Mouse (Mus musculus) bone marrow, adult 2 months (tissue): ENCODE data around the gene Ybey. TPM values are rescaled to one million over a fixed set of nuclear protein-coding genes. Genes with fewer than 3 reads are reported as not detected.

Experiments
- H3K27ac ChIP-seq: fragments of 200-500 bp; 2 replicates; pipeline ENCODE4 v1.5.1; 2012; ENCODE audit warnings: low read depth, mild to moderate bottlenecking, control low read depth, inconsistent platforms, low read length; ENCODE audit not compliant: control insufficient read depth, poor library complexity, insufficient read depth
- H3K4me1 ChIP-seq: fragments of 200-500 bp; 2 replicates; pipeline ENCODE4 v1.6.1; 2011; ENCODE audit warnings: low read length; ENCODE audit not compliant: control insufficient read depth, insufficient read depth
- H3K4me3 ChIP-seq: fragments of 200-500 bp; replicated peaks from 2 replicates; pipeline ENCODE3; 2011; ENCODE audit warnings: mild to moderate bottlenecking, low read depth, low read length, control low read depth; ENCODE audit not compliant: control insufficient read depth
- CTCF ChIP-seq: fragments of 200-500 bp; IDR thresholded peaks from 2 replicates; pipeline ENCODE4 v1.5.1; 2011; ENCODE audit warnings: low read length, control low read depth; ENCODE audit not compliant: control insufficient read depth, insufficient read depth
- POLR2A ChIP-seq: fragments of 200-500 bp; IDR thresholded peaks from 2 replicates; pipeline ENCODE4 v1.6.1; 2011; ENCODE audit warnings: low read depth, mild to moderate bottlenecking, control low read depth, low read length, borderline replicate concordance; ENCODE audit not compliant: control insufficient read depth
- WGBS: fragments of 180-500 bp; shearing (Covaris S2); methylation state at CpG from one replicate; pipeline ENCODE4 v1.1.7; 2018; 5-methylcytosine and 5-hydroxymethylcytosine counted together
- polyA plus RNA-seq: library from polyadenylated mRNA; stranded (reverse); fragments of >200 nt; gene quantifications from 2 replicates; pipeline ENCODE4 v1.2.4, GENCODE M21; 2011; ENCODE audit warnings: low replicate concordance; ENCODE audit not compliant: missing spikeins, insufficient read depth, insufficient read length

Gene Ybey
- polyA plus RNA-seq: 1.5 and 4.2 TPM in 2 replicates

DNA sequence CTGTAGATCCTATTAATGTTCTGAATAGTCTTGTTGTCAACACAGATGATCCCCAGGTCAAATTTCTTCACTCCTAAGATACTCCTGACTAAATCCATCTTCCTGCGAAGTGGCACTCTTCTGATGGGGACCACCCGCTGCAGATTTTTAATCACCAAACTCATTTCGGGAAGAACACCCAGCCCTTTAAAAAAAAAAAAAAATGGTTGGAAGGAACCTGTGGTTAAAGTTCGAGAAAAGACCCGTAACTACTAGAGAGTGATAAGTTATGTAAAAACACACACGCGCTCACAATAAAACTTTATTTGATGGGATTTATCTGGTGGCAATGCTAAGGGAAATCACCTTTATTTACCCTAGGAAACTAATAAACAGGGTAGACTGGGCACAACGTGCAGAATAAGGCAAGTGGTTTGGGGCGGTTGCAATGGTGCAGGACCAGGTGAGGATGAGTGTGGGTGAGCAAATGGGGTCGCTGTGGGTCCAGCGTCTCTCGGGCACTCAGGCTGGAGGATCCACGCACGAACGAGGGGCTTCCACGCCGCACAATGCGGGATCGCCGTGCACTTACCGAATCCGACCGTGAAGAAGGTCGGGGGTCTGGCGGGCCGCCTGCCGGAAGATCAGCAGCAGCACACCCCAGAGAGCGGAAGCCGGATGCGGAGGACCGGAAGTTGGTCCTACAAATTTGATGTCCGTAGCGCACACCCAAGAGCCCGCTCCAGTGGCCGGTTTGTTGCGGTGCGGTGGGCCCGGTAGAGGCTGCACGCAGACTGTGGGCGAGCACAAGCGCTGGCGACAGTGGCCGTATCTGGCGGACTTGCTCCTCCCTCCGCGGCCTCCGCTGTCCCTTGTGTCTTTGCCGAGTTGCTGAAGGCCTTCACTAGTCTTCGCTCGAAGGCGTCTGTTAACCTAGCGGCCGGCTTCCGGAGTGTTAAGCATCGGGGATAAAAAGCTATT is at the start of gene Ybey, which contains the start of gene Mcm3ap:
Gene Ybey (minus strand): TSS at position 912 of the 960 bp plus-strand sequence.
Gene Mcm3ap (plus strand): TSS at position 725 of the 960 bp plus-strand sequence.
- WGBS: 1% methylated on average over 55 of the region's 55 CpGs
- TF ChIP-seq POLR2A: peak; percentile 71; the same call in 1 of the 2 replicates
- TF ChIP-seq CTCF: no peak
- no peaks in the 10 kb centered on the region for H3K4me1 ChIP-seq
- H3K27ac ChIP-seq: peak within 1 kb of the TSS; percentile 94
- peak within 1 kb of the TSS; percentile 97 for H3K4me3 ChIP-seq

GRCm38 (mm10) chr10:76512965-76513583 is 44.2 kb upstream of the Ybey start:
- no peak overlapping the region for H3K27ac ChIP-seq
- 46% methylated on average over 5 of the region's 5 CpGs for WGBS
- no peaks in the 10 kb centered on the region for H3K4me1 ChIP-seq
- TF ChIP-seq POLR2A: no peak
- peak; percentile 94 for TF ChIP-seq CTCF
- H3K4me3 ChIP-seq: no peak overlapping the region

GRCm38 (mm10) chr10:76505865-76506264 is 37.0 kb upstream of the Ybey start:
- Histone ChIP-seq H3K4me3 (no peak overlapping the region), H3K27ac (no peak overlapping the region), H3K4me1 (no peaks in the 10 kb centered on the region)
- TF ChIP-seq POLR2A (no peak), CTCF (no peak)
- 81% methylated on average over 7 of the region's 7 CpGs for WGBS

- H3K4me3 ChIP-seq: no peak overlapping the region
- H3K4me1 ChIP-seq: no peaks in the 10 kb centered on the region
- no peak overlapping the region for H3K27ac ChIP-seq
- 87% methylated on average over 11 of the region's 11 CpGs for WGBS
- no peak for TF ChIP-seq POLR2A
- no peak for TF ChIP-seq CTCF
Observed at GRCm38 (mm10) chr10:76504271-76504943, 35.5 kb upstream of the Ybey start.

- TF ChIP-seq CTCF (no peak), POLR2A (no peak)
- Histone ChIP-seq H3K4me1 (no peaks in the 10 kb centered on the region), H3K4me3 (no peak overlapping the region), H3K27ac (no peak overlapping the region)
- WGBS: 93% methylated on average over 4 of the region's 4 CpGs
Observed at GRCm38 (mm10) chr10:76497522-76497921, 28.6 kb upstream of the Ybey start.

GRCm38 (mm10) chr10:76496366-76496765 is 27.5 kb upstream of the Ybey start:
- 77% methylated on average over 7 of the region's 7 CpGs for WGBS

GRCm38 (mm10) chr10:76495501-76495900 is 26.6 kb upstream of the Ybey start:
- H3K27ac ChIP-seq: no peak overlapping the region
- TF ChIP-seq POLR2A (no peak), CTCF (no peak)
- WGBS: 77% methylated on average over 6 of the region's 6 CpGs
- no peak overlapping the region for H3K4me3 ChIP-seq
- no peaks in the 10 kb centered on the region for H3K4me1 ChIP-seq

More at GRCm38 (mm10) chr10:76496366-76496765, 27.5 kb upstream of the Ybey start:
- Histone ChIP-seq H3K4me1 (no peaks in the 10 kb centered on the region), H3K4me3 (no peak overlapping the region), H3K27ac (no peak overlapping the region)
- TF ChIP-seq CTCF: no peak
- no peak for TF ChIP-seq POLR2A

DNA sequence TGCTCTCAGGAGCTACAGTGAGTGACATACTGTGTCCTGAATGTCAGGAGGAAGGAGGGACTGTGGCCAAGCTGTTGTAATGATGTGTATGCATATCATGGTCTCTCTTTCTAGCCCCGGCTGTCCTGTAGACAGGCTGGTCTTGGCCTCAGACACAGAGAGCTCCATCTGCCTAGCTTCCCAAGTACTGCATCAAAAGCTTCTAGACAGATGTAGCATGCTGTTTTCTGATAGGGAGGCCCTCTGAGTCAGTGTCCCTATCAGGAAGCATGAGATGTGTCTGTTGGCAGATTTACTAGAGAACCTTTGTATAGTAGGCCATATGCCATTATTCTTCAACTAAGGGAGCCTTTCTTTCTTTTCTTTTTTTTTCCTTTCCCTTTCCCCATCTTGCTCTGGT is 24.6 kb upstream of the Ybey start:
- WGBS: 55% methylated on average over 1 of the region's 1 CpGs
- H3K27ac ChIP-seq: no peak overlapping the region
- no peak overlapping the region for H3K4me3 ChIP-seq
- H3K4me1 ChIP-seq: no peaks in the 10 kb centered on the region
- TF ChIP-seq CTCF (no peak), POLR2A (no peak)

GRCm38 (mm10) chr10:76489205-76489604 is 20.3 kb upstream of the Ybey start:
- Histone ChIP-seq H3K27ac (no peak overlapping the region), H3K4me1 (peaks cover 1% of the 10 kb centered on the region; the same call in 1 of the 2 replicates), H3K4me3 (no peak overlapping the region)
- TF ChIP-seq CTCF (no peak), POLR2A (no peak)
- WGBS: 43% methylated on average over 15 of the region's 15 CpGs
